Mouse (Mus musculus): ENCODE data around the gene Pcid2.

GRCm38 (mm10) chr8:13118516-13118915 lies 13.3 kb upstream of the Pcid2 start:
- no peak for TF ChIP-seq CTCF (IDR thresholded peaks at IDR 0.05; ENCODE audit: control insufficient read depth, insufficient read depth, insufficient replicate concordance, low read depth, low read length)
- TF ChIP-seq POLR2A (IDR thresholded peaks at IDR 0.05; ENCODE audit: control insufficient read depth, low read depth, low read length): no peak
